Mouse (Mus musculus) midbrain, embryonic 11.5 days (tissue): Measurements from ENCODE around the gene Napepld. TPM values are rescaled to one million over a fixed set of nuclear protein-coding genes. Genes with fewer than 3 reads are reported as not detected.

Source experiments
- ATAC-seq: fragments of 200-750 bp; cut with Nextera tagmentation; 2 replicates; pipeline ENCODE4 v1.8.0; 2017; ENCODE audit warnings: moderate TSS enrichment, moderate library complexity; ENCODE audit not compliant: low FRiP score
- DNase-seq: peaks from one replicate; pipeline ENCODE4 v3.0.0; 2015; ENCODE audit warnings: low spot score; ENCODE audit errors: missing footprints
- H3K27ac ChIP-seq: fragments of 300-500 bp; sonication (generic); 2 replicates; pipeline ENCODE4 v1.5.1; 2014; ENCODE audit warnings: low read depth, low read length
- H3K27me3 ChIP-seq: fragments of 300-500 bp; sonication (generic); 2 replicates; pipeline ENCODE4 v1.6.1; 2014; ENCODE audit warnings: mild to moderate bottlenecking, low read length, moderate library complexity, mixed read lengths; ENCODE audit not compliant: control insufficient read depth, insufficient read depth
- H3K36me3 ChIP-seq: fragments of 300-500 bp; sonication (generic); 2 replicates; pipeline ENCODE4 v1.6.1; 2014; ENCODE audit warnings: mild to moderate bottlenecking, low read length, moderate library complexity, mixed read lengths; ENCODE audit not compliant: control insufficient read depth, insufficient read depth
- H3K4me1 ChIP-seq: fragments of 300-500 bp; sonication (generic); 2 replicates; pipeline ENCODE4 v1.6.1; 2014; ENCODE audit warnings: low read length; ENCODE audit not compliant: control insufficient read depth, insufficient read depth
- H3K4me2 ChIP-seq: fragments of 300-500 bp; sonication (generic); 2 replicates; pipeline ENCODE4 v1.6.1; 2014; ENCODE audit warnings: mild to moderate bottlenecking, moderate library complexity
- H3K4me3 ChIP-seq: fragments of 300-500 bp; sonication (generic); 2 replicates; pipeline ENCODE4 v1.5.1; 2014; ENCODE audit warnings: low read depth, low read length
- H3K9ac ChIP-seq: fragments of 300-500 bp; sonication (generic); 2 replicates; pipeline ENCODE4 v1.6.1; 2014; ENCODE audit warnings: low read length
- H3K9me3 ChIP-seq: fragments of 300-500 bp; sonication (generic); 2 replicates; pipeline ENCODE4 v1.6.1; 2016; ENCODE audit warnings: low read length; ENCODE audit not compliant: control insufficient read depth
- WGBS: fragments of 180-500 bp; shearing (Covaris S2); extraction: QIAGEN DNeasy Blood & Tissue Kit; methylation state at CpG from one replicate; pipeline ENCODE4 v1.1.7; 2014; 5-methylcytosine and 5-hydroxymethylcytosine counted together
- polyA plus RNA-seq: library from polyadenylated mRNA; unstranded; fragments of >200 nt; fragmentation: Nextera tagmentation; extraction: Ambion mirVana; gene quantifications from 2 replicates; pipeline ENCODE4 v1.2.1, GENCODE M21; 2014

The Napepld gene
- polyA plus RNA-seq, 1 experiment from 2014 or later, result 17.0 TPM

DNA sequence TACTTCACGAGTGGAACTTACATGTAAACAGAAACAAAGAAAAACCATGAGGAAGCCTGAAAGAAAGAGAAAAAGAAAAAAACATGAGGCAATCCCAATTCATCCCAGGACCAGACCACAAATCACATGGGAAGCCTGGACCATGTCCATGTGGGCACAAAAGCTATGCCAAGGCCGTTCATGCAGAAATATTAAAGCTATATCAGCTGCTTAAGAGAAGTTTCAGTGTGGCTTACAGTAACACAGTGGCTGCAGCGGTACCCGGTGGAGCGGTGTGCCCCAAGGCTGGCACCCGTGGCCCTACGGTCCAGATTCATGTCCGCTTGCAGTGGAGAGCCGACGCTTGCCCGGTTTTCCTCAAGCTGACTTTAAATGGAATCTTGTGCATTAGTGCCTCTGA, 38.1 kb downstream of the Napepld start:
- peaks cover 9% of the 10 kb centered on the region for H3K36me3 ChIP-seq

DNA sequence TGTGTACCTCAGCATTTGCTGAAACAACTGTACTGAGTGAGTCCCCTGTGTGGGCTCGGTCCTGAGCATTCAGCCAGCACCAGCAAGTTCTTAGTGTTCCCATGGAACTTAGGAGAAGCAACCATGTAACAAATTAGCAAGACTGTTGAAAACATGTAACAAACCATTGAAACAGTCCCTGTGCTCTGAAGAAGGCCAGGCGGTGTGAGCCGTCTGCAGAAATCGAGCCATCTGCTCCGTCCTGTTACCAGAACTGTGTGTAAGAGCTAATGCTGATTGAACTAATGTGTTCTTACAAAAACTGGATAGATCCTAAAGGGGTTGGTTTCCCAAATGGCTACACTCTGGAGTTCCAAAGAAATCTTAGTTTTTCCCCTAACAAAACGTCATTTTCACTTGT, 40.3 kb downstream of the Napepld start:
- Histone ChIP-seq H3K27ac (no peak overlapping the region), H3K9me3 (no peaks in the 10 kb centered on the region), H3K4me1 (no peaks in the 10 kb centered on the region), H3K27me3 (no peaks in the 10 kb centered on the region), H3K36me3 (peaks cover 9% of the 10 kb centered on the region), H3K9ac (no peak overlapping the region), H3K4me3 (no peak overlapping the region), H3K4me2 (no peak overlapping the region)
- no peak for DNase-seq
- 93% methylated on average over 6 of the region's 6 CpGs for WGBS
- no peak for ATAC-seq

More for the DNA sequence above, 38.1 kb downstream of the Napepld start:
- WGBS, result 93% methylated on average over 11 of the region's 11 CpGs
- DNase-seq (no peak), ATAC-seq (no peak)
- no peaks in the 10 kb centered on the region for H3K9me3 ChIP-seq
- H3K27ac ChIP-seq, result no peak overlapping the region
- H3K4me2 ChIP-seq, result no peak overlapping the region
- no peak overlapping the region for H3K4me3 ChIP-seq
- no peaks in the 10 kb centered on the region for H3K4me1 ChIP-seq
- no peak overlapping the region for H3K9ac ChIP-seq
- no peaks in the 10 kb centered on the region for H3K27me3 ChIP-seq

DNA sequence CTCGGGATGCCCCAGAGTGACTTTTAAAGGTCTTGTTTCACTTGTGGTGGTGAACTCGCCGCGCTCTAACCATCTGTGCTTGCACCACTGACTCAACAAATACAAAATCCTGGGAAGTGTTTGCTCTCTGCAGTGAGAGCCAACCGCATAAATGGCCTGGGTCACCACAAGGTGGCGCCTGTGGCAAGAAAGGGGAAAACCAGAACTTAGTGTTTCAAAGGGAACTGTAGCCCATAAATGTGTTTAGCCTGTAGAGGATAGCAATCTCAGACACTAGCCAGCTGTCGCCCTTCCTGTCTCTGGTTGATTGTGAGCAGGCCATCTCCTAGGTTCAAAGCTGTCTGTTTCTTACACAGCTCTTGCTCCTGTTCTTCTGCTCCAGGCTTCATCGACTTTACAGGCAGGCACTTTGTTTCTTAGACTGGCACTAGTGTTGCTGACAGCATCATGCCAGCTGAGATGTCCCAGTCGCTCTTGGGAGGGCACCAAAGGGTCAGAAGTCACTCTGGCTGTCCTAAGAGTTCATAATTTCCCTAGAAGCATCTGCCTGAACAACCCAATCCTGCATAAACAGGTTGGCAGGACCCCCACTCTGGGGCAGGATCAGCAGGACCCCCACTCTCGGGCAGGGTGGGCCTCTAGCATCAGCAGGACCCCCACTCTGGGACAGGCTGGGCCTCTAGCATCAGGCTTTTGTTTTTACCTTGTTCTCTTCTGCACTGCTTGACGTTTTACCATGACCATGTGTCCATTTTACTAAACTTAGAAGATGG, 42.4 kb downstream of the Napepld start:
- ATAC-seq (peak; percentile 71), DNase-seq (peak; percentile 97)
- Histone ChIP-seq H3K9me3 (no peaks in the 10 kb centered on the region), H3K4me1 (no peaks in the 10 kb centered on the region), H3K27ac (no peak overlapping the region), H3K4me2 (no peak overlapping the region), H3K36me3 (peaks cover 7% of the 10 kb centered on the region), H3K27me3 (no peaks in the 10 kb centered on the region), H3K9ac (no peak overlapping the region), H3K4me3 (no peak overlapping the region)
- WGBS, result 61% methylated on average over 11 of the region's 11 CpGs

DNA sequence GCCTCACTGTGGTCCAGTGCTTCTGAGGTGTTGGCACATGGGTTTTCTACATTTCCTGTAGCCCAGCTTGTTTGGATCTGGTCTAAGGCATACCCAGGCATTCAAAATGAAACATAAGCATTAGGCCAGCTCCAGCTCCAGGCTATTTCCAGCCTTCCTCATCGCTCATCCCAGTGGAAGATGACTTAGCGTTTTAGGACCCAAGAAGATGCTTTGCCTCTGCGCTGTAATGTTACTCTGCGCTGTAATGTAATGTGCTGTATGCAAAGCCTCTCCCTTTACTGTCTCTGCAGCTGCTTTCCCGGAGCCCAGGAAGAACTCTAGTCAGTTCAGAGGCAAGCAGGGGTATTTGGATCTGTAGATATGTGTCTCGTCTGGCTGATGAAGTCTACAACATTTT, 43.2 kb downstream of the Napepld start:
- Histone ChIP-seq H3K4me1 (no peaks in the 10 kb centered on the region), H3K27me3 (no peaks in the 10 kb centered on the region), H3K9me3 (no peaks in the 10 kb centered on the region), H3K36me3 (peaks cover 9% of the 10 kb centered on the region), H3K27ac (no peak overlapping the region), H3K9ac (no peak overlapping the region), H3K4me2 (no peak overlapping the region), H3K4me3 (no peak overlapping the region)
- ATAC-seq (no peak), DNase-seq (no peak)
- WGBS, result 94% methylated on average over 6 of the region's 6 CpGs

DNA sequence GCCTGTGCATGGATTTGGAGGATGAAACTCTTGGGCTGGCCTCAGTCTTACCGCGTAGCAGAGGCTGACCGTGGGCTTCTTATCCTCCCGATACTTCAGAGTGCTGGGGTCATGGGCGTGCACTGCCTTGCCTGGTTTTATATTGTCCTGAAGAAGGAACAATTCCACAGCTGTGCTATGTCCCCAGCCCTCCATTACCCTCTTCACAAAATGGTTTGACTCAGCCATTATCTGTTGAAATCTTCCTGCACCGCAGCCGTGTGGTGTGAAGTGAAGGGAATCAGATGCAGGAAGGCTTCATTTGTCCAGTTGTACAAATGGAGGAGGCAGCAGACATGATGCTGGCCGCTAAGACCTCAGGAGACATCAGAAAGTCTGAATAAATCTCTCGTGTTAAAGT, 44.3 kb downstream of the Napepld start:
- WGBS, result 94% methylated on average over 9 of the region's 9 CpGs

DNA sequence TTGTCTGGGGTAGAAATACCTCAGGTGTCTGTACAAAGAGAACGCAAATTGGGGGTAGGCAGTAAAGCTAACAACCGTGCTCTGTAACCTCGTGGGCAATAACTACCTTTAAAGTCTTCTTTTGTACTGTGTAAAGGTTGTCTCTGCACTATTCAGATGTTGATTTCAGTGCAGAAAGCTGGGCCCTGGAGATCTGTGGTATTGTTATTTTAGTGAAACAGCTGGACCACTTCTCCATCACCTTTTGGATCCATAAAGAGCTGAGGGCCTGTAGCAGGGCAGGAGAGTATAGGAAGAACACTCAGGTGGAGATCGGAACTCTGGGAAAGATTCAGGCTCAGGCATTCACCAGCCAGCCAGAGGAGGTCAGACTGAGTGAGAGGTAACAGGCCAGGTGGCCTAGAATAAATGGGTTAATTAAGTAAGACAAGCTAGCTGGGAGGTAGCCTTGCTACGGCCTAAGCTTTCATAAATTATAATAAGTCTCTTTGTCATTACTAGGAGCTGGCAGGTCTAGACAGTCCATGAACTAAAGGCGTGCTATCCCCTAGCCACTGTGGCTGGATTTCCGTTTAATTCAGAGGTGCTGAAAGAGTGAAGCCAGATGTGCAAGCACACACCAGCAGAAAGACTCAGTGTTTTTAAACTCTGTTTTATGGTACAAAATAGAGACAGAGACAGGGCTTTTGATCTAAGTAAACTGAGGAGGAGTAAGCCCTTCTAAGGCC, 49.1 kb downstream of the Napepld start:
- 92% methylated on average over 7 of the region's 7 CpGs for WGBS
- H3K36me3 ChIP-seq, result peaks cover 22% of the 10 kb centered on the region

More for the DNA sequence above, 44.3 kb downstream of the Napepld start:
- Histone ChIP-seq H3K9me3 (no peaks in the 10 kb centered on the region), H3K4me1 (no peaks in the 10 kb centered on the region), H3K36me3 (peaks cover 11% of the 10 kb centered on the region), H3K27me3 (no peaks in the 10 kb centered on the region), H3K4me3 (no peak overlapping the region), H3K27ac (no peak overlapping the region), H3K9ac (no peak overlapping the region), H3K4me2 (no peak overlapping the region)
- ATAC-seq (no peak), DNase-seq (no peak)

DNA sequence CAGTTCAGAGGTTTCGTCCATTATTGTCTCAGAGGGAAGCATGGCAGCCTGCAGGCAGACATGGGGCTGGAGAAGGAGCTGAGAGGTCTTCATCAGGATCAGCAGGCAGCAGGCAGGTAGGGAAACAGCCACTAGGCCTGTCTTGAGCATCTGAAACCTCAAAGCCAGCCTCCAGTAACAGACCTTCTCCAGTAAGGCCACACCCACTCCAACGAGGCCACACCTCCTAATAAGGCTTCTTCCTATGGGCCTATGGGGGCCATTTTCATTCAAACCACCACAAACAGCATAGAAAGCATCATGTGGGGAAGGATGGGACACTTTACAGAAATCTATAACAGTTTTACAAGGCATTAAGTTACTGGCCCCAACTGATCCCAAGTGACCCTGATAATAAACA, 50.5 kb downstream of the Napepld start:
- ATAC-seq (no peak), DNase-seq (peak; percentile 41)
- H3K27me3 ChIP-seq, result no peaks in the 10 kb centered on the region
- peaks cover 22% of the 10 kb centered on the region for H3K36me3 ChIP-seq
- 82% methylated on average over 2 of the region's 2 CpGs for WGBS
- no peak overlapping the region for H3K9ac ChIP-seq
- H3K27ac ChIP-seq, result no peak overlapping the region
- no peaks in the 10 kb centered on the region for H3K9me3 ChIP-seq
- no peak overlapping the region for H3K4me2 ChIP-seq
- peaks cover 10% of the 10 kb centered on the region for H3K4me1 ChIP-seq
- no peak overlapping the region for H3K4me3 ChIP-seq

More for the DNA sequence above, 49.1 kb downstream of the Napepld start:
- Histone ChIP-seq H3K4me1 (peaks cover 4% of the 10 kb centered on the region), H3K9ac (no peak overlapping the region), H3K9me3 (no peaks in the 10 kb centered on the region), H3K27ac (no peak overlapping the region), H3K27me3 (no peaks in the 10 kb centered on the region), H3K4me3 (no peak overlapping the region), H3K4me2 (no peak overlapping the region)
- ATAC-seq (no peak), DNase-seq (peak; percentile 41)

DNA sequence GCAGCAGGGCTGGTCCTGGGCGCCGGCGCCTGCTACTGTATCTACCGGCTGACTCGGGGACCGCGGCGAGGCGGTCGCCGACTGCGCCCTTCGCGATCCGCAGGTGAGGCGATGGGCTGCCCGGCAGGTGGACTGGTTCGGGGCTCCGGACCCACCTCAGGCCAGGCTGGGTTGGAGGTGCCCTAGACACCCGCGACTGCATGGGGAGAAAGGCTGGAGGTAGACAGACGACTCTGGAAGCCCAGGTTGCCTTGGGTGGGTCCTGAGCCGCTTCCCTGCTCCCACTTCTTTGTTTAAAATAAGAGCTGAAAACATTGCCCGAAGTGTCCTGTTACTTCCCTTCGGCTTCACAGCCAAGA, 55.1 kb downstream of the Napepld start:
- no peak for DNase-seq
- Histone ChIP-seq H3K9ac (peak overlapping the region; percentile 93), H3K4me2 (peak overlapping the region; percentile 80), H3K4me1 (peaks cover 12% of the 10 kb centered on the region), H3K4me3 (peak overlapping the region; percentile 86), H3K9me3 (no peaks in the 10 kb centered on the region), H3K27me3 (no peaks in the 10 kb centered on the region), H3K27ac (peak overlapping the region; percentile 89), H3K36me3 (peaks cover 12% of the 10 kb centered on the region; the same call in 1 of the 2 replicates)
- no peak for ATAC-seq
- under 1% methylated on average over 25 of the region's 25 CpGs for WGBS

DNA sequence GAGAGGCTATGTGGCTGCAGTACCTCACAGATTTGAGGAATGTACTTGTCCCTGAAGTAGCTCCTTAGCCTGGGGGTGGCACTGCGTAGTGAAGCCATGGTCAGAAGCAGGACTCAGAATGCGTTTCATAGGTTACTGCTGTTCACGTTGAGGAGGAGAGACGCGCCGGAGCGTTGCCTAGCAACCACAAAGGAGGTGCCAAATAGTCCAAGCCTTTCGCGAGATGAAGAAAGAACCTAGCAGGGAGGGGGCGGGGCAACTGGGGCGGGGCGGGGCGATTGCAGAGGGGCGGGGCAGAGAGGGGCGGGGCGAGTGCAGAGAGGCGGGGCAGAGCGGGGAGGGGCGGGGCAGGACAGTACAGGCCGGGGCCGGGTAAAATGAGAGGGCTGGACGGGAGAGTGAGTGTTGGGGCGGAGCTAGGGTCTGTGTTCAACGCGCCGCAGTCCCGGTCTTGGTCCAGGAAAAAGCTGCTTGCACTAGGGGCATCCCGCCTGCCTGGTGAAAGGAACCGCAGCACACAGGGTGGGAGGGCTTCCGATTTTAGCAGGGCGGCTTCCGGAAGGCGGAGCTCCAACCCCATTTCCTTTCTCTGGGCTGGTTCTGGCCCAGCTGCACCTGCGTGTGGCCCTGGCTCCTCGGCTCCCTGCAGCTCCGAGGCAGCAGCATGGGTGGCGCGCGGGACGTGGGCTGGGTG, 55.6 kb downstream of the Napepld start, which contains the start of the genes Fbxl13 and Armc10:
Gene Fbxl13, minus strand, starts transcription at position 196 of the 694 bp plus-strand sequence.
Gene Armc10, plus strand, starts transcription at position 375 of the 694 bp plus-strand sequence.
- Histone ChIP-seq H3K27ac (peak within 1 kb of the TSS; percentile 89), H3K36me3 (peaks cover 10% of the 10 kb centered on the region; the same call in 1 of the 2 replicates), H3K9ac (peak within 1 kb of the TSS; percentile 93), H3K9me3 (no peaks in the 10 kb centered on the region), H3K4me1 (peaks cover 12% of the 10 kb centered on the region), H3K27me3 (no peaks in the 10 kb centered on the region), H3K4me2 (peak within 1 kb of the TSS; percentile 80), H3K4me3 (peak within 1 kb of the TSS; percentile 86)
- ATAC-seq, result peak; percentile 98
- DNase-seq, result peak; percentile 98
- WGBS, result under 1% methylated on average over 37 of the region's 40 CpGs
